Mouse (Mus musculus) thymus, postnatal 0 days (tissue): ENCODE data around the gene Pigg. TPM values are rescaled to one million over a fixed set of nuclear protein-coding genes. Genes with fewer than 3 reads are reported as not detected.
"Not testable (repeated sequence)": the region's sequence is repeated elsewhere in the genome, so short reads cannot be mapped to it uniquely, and the experiment has no call there.

Experiments
- DNase-seq: peaks from one replicate; pipeline ENCODE4 v3.0.0-alpha.2; 2015; ENCODE audit warnings: low spot score
- polyA plus RNA-seq: library from polyadenylated mRNA; unstranded; fragments of >200 nt; fragmentation: Nextera tagmentation; extraction: Ambion mirVana; gene quantifications from 2 replicates; pipeline ENCODE4 v1.2.1, GENCODE M21; 2015

The Pigg gene
- 2.4 and 3.4 TPM in 2 replicates for polyA plus RNA-seq

DNA sequence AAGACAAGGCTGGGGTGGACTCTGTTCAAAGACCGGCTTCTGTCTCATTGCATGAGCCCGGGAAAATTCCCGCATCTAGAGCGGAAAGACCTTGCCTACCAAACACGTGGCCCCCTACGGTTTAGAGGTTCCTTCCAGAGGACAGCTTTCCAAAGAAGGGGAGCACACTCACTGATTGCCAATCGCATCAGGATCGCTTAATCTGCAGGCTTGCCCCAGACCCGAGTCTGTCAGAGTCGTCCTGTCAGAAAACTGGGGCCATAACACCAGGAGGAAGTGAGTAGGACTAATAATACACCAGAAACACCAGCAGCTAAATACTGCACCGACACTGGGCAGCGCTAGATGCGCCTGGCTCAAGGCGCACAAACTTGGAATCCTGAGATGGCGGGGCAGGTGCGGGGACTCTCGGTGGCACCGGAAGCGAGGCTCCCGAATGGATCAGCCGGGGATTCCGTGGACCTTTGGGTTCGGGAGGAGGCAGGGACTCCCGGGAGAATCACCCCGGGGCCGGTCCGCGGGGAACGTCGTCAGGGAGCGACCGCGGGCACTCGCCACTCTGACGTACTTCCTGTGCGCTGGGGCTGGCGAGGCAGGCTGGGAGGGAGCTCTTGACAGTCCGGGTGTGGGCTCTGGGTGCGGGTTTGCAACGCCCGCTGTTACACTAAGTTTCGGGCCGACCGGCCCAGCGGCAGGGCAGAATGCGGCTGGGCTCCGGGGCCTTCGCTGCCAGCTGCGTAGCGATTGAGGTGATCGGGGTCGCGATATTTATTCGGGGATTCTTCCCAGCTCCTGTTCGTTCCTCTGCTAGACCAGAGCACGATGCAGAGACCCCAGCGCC lies at the start of gene Pigg:
Gene Pigg (plus strand): TSS at position 386 of the 841 bp plus-strand sequence.
- DNase-seq: peak; percentile 82

DNA sequence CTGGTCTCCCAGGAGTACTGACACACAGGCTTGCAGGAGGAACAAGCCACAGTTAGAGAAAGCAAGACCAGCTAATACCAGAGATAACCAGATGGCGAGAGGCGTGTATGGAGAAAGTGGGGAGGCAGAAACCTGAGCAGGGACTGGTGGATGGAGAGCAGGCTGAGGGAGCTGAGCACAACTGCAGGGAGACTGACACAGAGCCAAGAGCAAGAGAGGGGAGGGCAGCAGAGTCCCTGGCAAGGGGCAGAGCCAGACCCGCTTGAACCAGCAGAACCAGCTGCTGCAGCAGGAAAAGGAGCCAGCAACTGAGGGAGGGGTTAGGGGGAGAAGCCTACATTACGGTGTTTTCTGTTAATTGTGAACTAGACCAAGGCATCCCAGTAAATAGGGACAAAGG lies 49.7 kb upstream of the Pigg start:
- DNase-seq: no peak

DNA sequence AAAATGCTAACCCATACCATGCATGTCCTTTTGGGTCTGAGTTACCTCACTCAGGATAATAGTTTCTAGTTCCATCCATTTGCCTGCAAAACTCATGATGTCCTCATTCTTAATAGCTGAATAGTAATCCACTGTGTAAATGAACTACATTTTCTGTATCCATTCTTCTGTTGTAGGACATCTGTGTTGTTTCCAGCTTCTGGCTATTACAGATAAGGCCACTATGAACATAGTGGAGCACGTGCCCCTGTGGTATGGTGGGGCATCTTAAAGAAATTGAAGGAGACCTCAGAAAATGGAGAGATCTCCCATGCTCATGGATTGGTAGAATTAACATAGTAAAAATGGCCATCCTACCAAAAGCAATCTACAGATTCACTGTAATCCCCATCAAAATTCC lies 48.6 kb upstream of the Pigg start:
- DNase-seq: not testable (repeated sequence)

DNA sequence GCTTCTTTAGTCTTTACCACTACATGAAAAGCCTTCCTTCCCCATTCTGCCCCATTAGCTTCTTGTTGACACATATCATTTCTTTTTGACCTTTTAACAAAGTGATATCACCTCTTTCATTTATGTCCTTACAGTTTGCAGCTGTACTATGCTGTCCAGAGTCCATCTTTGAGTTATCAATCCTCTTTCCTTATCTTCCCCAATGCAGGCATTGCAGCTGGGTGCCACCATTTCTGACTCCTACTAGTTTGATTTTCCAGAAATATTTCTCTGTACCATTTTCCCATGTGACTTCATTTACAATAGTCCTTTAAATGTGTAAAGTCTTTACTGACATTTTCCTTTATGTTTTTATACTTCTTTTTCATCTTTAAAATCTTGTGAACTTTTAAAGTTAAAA lies 45.4 kb upstream of the Pigg start:
- DNase-seq: no peak

DNA sequence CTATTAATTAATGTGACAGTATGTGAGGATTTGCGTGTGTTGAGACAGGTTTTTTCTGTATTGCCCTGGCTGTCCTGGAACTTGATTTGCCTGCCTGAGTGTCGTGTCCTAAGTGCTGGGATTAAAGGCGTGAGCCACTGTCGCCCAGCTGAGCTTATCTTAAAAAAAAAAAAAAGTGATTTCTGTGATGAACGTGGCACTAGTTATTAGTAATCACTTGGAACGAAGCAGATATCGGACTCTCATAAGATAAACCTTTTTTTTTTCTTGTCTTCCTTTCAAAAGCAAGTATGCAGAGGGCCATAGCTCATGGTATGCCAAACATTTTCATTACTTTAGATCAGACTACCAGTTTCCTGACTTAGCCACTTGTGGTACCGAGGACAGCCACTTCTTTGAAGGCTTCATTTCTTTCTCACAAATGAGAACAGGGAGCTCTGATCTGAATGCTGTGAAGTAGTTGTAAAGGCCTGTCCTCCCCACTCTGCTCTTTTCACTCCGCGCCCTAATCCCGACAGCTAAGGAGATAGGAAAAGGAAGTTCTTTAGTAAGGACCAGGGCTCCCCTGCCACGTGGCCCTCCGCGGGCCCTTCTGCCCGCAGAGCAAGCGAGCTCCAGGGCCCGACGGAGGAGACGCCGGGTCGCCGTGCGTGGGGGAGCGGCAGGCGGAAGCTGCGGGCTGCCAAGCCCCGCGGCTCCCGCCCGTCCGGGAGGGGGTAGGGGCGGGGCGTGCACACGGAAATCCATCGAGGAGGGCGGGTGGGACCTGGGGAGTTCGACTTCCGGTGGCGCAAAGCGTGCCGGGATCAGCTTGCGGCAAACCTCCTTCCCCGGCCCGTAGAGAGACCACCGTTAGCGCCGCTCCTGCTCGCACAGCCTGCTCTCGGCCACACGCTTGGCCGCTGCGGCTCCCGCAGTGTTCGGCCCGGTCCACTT lies 44.0 kb upstream of the Pigg start, which contains the start of gene Dr1:
Gene Dr1 (plus strand): TSS at position 771 of the 936 bp plus-strand sequence.
- DNase-seq: peak; percentile 94

DNA sequence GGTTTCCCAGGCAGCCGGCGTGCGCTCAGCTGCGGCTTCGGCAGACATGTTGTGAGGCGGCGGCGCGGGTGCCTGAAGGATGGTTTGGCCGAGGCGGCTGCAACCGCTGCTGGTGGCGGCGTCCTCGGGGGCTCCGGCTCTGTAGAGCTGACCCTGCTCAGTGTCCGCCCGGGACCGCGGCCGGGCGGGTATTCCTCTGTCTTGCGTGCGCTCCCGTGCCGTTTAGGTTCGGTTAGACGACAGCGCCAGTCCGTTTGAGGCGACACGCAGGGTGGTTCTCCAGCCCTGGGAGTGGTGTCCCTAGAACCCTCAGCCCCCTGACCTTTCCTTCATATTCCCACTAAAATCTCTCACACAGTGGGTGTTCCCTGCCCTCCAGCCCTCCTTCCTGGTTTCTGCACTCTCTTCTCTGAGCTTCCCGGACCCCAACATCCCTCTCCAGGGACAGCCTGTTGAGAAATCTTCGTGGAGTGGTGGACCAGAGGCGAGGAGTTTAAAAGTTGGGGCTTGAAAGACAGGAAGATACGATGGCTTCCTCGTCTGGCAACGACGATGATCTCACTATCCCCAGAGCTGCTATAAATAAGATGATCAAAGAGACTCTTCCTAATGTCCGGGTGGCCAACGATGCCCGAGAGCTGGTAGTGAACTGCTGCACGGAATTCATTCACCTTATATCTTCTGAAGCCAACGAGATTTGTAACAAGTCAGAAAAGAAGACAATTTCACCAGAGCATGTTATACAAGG lies 43.2 kb upstream of the Pigg start:
- peak; percentile 11 for DNase-seq

DNA sequence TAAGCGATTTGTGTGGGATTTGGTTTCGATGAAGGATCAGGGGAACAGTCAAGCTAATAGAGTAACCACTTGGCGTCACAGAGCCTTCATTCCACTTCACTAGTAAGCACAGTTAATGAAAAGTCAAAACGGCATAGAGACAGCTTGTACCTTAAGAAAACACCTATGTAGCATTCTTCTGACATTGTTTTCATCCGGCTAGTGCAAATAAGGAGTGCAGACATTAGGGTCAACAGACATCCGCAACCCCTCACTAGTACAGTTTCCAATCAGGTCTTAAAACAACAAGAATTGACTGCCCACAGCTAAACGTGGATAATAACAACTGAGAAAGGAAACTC lies 42.6 kb upstream of the Pigg start:
- DNase-seq: no peak

DNA sequence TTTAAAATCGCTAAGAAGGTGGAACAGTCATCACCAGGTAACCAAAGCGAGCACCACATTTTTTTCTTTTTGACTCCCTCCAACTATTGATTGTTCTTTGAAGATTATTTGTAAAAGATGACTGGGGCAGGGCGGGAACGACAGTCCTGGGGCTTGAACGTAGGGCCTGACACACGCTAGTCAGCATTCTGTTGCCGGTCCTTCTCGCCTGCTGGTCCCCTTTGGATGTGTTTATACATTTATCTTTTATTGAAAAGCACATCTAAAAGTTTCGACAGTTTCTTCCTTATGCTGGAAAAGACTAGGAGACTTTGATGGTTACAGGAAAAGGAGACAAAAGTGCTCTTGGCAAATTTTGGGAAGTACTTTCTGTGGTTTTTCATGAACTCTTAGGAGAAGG lies 42.0 kb upstream of the Pigg start:
- no peak for DNase-seq

DNA sequence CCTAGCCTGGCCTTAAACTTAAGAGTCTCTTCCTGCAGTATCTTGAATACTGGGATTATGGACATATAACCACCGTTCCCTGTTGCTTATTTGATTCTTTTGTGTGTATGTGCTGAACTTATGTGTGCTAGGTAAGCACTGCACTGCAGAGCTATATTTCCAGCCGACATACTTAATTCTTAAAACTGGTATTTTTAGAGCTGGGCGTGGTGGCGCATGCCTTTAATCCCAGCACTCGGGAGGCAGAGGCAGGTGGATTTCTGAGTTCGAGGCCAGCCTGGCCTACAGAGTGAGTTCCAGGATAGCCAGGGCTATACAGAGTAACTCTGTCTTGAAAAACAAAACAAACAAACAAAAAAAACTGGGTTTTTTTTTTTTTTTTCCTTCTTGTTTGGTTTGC lies 41.1 kb upstream of the Pigg start:
- not testable (repeated sequence) for DNase-seq

DNA sequence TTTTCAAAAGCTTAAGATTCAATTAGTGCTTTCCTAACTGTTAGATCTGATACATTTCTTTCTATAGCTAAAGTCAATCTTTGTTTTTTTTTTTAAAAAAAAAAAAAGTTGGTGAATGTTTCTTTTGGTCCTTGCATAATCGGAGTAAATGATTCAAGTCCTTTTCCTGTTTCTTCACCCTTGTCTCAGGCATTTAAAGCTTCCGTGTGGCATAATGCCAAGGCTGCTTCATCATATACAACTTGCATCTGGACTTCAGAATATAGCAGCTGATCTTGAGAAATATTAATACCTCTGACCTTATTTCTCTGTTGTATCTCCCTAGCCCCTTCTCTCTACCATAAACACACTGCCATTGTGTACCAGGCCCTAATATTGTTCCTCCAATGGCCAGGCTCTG lies 25.5 kb upstream of the Pigg start:
- DNase-seq: no peak

DNA sequence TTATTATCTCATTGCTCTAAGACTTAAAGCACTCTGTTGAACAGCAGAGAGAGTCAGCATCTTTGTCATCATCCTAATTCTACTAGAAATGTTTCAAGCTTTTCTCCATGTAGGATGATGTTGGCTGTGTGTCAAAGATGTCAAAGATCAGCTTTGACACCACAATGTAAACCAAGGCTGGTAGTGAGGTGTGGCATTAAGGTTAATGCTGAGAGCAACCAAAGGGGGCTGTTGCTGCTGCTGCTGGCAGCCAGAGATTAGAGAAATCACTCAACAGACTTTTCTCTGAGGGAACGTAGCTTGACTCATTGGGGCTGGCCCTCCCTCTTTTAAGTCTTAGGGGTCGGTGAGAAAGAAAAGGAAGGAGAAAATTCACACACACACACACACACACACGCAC lies 10.8 kb upstream of the Pigg start:
- no peak for DNase-seq

DNA sequence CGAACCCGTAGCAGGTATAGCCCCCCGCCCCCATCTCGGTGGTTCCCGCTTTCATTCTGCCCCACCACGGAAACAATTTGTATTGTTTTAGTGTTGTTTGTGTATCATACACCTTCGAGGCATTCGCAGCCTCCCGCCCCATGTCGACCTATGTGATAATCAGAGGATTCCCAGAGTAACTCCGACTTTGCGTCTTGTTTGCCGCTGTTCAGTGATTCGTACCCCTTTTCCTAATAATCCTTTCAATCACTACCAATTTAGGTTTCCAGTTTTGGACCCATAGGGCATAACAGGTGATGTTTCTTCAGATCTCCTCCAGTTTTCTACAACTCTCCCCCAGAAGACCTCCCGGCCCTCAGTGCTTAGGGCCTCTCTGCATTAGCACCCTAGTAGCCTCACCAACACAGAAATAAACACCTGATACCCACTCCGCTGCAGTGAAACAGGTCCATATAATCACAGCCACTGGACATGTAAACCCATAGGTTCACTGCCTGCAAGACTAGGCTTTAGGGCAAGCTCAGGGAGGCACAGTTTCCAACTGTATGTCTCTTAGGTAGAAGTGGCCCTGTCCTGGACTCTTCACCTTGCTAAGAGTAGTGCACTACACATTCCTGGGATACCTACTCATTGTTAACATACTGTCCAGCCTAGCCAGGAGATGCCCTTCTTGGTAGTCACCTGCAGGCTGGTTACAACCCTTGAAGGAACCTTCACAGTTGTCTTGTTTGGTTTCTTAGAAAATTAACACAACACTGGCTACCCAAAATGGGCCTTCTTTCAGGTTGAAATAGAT lies 854 bp downstream of the Pigg start:
- no peak for DNase-seq

DNA sequence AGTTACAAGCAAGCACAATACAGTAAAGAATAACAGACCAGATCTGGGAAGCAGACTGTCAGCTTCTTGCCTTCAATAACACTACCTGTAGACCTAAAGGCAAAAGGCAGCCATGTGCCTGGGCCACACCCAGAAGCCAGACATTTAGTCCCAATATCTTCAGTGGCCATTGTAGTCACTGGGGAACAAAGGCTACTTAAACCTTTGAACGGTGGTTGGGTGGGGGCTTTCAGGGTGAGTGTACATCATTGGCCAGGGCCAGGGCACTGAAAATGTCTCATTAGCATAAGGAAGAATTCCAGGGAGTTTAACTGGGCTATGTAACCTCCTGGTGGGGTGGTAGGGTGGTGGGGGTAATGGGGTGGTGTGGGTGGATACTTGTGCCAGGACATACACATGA lies 18.6 kb downstream of the Pigg start:
- no peak for DNase-seq

DNA sequence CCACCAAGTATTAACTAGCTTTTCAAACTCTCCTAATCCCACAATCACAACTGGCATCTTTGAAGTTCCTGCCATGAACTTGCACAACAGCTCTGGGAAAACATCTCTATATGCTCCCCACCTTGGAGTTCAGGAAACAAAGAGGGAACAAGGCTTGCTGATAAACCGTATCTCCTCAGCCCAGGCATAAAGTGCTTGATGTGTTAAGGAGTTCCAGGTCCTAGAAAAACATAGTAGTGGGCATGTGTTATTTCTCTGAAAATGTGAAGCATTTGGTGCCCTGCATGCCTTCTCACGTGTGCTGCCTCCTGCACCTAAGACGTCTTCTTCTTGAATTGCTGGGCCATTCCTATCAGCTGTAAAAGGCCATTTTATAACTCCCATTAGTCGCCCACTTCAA lies 25.0 kb downstream of the Pigg start:
- no peak for DNase-seq

DNA sequence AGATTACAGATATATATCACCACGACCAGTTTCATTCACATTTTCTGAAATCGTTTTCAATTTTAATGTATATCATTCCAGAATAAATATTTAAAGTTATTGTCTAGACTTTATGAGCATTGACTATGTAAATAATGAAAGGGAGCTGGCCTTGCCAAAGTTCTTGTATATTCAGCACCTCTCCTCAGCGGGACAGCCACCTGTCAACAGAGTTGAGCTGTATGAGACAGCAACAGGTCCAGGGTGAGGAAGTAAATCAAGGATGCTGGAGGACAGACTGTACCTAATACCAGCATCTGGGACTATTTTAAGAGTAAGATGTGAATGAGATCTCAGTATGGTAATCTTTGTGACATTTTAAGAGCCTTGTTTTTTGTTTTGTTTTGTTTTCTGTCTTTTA lies 25.6 kb downstream of the Pigg start:
- no peak for DNase-seq

DNA sequence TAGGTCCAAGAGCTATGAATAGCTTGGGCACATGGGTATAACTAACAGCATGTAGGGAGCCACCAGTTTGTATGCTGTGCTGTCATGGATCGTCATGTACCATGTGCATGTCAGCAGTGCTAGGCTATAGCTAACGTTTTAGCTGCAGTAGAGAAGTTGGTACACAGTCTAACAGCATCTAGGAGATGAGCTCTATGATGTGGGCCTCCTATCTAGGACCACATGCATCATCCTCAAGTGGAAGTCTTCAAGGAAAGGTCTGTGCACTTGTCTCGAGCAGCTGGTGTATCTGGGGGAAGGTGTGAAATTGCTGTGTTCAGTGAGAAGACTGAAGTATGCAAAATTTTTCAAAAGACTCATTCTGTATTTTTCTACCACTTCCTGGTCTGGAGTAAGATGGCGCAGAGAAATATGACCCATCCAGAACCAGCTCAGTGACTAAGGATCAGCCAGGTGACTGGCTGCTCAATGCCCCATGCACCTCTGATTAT lies 31.3 kb downstream of the Pigg start:
- DNase-seq: no peak

DNA sequence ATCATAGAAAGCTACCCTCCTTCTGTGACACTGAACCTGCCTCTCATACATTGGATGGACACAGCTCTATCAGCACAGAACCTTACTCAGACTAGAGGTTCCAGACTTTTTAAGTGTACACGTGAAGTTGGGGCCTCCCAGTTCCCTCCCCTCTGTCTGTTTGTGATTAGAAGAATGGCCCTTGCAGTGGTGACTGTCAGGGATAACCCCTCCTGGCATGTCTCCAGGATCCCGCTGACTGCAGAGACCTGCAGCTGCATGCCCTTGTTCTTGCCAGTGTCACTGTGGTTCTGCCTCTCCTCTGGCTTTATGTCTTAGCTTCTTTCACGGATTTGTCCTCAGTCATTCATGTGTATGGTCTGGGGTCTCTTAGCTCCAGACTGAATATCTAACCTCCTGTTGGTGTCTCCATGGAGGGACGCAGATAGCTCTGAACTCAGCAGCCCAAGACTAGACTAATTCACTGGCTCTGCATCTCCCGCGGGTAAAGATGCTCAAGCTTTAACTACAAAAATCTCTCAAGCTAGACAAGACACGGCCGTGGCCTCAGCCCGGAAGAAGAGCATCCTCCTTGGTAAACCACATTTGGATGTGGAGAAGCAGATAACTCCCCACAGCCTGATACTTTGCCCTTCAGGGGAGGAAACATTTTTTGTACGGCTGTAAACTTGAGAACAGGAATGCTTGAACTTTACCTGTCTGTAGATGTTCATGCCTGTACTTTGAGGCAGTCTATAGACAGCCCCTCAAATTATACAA lies 33.1 kb downstream of the Pigg start:
- DNase-seq: no peak

DNA sequence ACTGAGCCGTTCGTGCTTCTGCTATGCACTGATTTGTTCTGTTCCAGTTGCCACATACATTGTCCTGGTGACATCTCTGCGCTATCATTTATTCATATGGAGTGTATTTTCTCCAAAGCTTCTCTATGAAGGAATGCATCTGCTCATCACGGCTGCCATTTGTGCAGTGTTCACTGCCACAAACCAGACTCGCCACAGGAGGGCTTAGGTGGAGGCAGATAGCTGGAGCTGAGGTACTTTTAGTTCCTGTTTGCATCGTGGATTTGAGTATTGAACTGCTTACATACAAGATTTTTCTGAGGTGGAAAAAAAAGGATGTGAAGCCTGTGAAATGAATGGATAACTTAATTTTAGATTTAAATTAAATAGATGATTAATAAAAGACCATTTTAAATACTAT lies 35.4 kb downstream of the Pigg start:
- no peak for DNase-seq

DNA sequence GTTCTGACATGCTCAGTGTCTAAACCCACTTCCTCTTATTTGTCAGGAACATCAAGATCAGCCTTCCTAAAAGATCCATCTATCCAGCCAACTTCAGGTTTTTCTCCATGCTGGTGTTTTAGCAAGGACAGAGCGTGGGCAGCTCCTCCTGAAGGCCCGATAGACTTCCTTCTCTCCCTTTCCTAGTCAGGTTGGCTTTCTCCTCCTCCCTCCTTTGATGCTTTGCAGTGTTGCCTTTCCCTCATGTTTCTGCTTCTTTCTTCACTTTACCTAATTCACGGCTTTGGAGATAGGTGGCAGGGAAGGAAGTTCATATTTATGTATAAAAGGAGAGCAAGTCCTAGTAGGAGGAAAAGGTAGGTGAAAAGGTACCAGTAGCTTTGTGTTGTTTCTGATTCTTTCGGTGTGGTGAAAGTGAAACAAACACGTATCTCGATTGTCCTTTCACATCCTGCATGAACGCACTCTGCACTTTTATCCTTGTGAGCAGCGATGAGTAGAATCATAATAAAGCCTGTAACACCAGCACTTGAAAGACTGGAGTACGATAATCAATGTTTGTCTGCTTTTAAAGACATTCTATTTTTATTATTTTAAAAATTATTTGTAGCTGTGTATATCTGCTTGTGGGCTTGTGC lies 37.2 kb downstream of the Pigg start:
- DNase-seq: no peak
